Mouse (Mus musculus) layer of hippocampus, postnatal 36 days (tissue): ENCODE data around the gene Prr12. TPM values are rescaled to one million over a fixed set of nuclear protein-coding genes. Genes with fewer than 3 reads are reported as not detected.
A peak's percentile ranks its signal among the peaks of the same experiment; 100 is the strongest.
"Not testable (repeated sequence)": the region's sequence is repeated elsewhere in the genome, so short reads cannot be mapped to it uniquely, and the experiment has no call there.

Source experiments
- DNase-seq, 2 experiments: peaks; one replicate each; pipeline ENCODE4 v3.0.0; 2022
- total RNA-seq, 2 experiments: library from RNA; stranded (reverse); gene quantifications; 2 replicates each; pipeline ENCODE4 v1.2.3; 2021

Gene Prr12
- total RNA-seq, 2 experiments from 2014 or later, result 74.3 to 75.3 TPM

DNA sequence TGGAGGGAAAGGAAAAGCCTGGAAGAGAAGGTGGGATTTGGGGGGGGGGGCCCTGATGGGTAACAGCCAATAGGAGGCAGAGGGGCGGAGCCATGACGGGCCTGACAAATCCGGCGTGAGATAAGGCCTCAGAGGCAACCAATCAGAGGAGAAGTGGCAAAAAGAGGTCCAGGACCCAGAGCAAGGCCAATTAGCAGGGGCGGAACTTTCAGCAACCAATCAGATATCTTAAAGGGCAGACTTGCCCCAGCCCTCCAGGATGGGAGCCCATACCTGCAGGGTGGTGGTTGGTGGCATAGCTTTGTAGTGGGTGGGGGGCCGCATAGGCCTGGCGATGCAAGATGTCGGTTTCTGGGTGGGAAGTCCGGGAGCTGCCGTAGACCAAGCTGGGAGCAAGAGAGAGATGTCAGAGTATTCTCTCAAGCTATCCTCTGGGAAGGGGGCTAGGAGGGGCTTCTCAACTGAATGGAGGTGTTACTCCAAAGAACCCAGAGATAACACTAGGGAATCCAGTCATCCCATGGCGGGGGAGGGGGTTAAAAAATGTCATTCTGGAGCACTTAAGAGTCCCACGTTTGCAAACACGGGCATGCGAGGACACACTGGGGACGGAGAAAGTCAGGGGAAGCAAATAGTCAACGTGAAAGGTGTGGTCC, 1.6 kb downstream of the Prr12 start:
- DNase-seq, result peak; percentile 65 to 70

DNA sequence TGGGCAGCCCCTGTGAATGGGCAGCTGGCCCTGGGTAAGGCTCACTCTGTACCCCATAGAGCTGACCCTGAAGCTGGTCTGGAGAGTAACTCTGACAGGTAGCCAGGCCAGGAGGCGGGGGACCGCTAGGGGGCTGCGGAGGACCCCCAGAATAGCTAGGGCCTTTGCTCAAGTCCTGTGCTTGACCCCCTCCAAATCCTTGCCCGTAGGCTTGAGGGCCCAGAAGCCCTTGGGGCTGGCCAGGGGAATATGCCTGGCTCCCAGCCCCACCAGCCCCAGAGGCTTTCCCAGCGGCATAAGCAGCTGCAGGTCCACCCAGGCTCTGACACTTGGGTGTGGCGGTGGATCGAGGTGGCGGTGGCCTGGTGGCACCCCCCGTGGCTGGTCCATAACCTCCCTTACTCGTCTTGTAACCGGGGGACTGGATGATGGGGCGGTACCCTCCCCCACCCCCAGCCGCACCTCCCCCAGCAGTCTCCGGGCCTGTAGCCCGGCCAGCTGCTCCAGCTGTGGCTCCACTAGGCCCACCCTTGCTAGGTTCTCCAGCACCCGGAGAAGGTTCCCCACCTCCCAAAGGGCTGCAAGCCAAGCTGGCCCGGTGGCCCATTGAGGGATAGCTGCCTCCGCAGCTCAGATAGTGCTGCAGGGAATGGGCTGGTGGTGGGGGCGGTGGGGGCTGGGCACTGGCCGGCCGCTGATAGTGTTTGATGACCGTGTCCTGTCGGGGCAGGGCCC, 3.6 kb downstream of the Prr12 start:
- no peak for DNase-seq

DNA sequence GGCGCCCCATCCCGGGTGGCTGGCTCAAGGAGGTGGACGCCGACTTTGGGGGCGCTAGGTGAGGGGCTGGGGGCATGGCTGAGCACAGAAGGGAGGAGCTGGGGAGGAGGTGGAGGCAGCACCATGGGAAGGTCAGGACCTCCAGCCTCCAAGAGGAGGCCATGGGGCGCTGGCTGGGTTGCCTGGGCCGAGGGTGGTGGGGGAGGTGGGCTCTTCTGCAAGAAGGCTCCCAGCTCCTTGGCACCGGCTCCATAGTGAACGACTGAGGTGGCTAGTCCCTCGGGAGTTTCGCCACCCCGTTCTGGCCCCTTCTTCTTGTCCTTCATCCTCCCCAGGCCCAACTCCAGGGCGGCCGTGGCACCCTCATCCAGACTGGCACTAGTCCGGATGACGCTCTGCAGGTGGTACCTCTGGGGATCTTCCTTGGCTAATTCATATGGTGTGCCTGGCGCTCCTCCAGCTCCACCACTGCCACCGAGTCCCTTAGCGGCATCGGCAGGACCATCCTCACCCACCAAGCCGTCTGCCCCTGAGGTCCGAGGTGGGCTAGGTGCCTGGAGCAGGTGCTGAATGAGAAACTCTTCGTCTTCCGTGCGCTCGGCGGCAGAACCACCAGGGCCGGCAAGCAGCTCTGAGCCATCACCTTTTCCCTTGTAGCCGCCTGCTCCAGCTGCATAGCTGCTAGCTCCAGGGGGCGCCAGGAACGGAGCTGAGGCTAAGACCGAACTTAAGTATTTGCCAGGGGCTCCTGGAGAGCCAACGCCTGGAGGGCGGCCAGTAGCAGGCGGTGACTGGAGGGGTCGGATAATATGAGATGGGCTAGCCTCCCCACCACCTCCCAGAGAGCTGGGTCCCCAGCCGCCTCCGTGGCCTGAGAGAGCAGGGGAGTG, 4.4 kb downstream of the Prr12 start:
- DNase-seq, result no peak

DNA sequence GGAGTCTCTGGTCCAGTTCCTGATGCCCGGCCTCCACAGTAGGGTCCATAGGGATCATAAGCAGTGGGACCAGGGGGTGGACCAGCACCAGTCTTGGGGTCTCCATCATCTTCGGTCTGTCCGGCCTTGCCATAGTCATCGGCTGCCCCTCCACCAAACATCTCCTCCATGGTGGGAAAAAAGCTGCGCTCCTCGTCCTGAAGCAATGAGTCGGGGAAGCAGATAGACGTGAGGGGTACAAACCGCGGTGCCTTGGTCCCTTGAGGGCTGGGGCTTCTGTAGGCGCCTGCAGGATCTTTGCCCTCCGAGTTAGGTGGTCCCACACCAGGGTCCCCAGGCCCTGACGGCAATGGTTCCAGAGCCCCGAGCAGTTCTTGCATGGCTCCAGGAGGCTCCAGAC, 5.2 kb downstream of the Prr12 start:
- DNase-seq, result no peak

DNA sequence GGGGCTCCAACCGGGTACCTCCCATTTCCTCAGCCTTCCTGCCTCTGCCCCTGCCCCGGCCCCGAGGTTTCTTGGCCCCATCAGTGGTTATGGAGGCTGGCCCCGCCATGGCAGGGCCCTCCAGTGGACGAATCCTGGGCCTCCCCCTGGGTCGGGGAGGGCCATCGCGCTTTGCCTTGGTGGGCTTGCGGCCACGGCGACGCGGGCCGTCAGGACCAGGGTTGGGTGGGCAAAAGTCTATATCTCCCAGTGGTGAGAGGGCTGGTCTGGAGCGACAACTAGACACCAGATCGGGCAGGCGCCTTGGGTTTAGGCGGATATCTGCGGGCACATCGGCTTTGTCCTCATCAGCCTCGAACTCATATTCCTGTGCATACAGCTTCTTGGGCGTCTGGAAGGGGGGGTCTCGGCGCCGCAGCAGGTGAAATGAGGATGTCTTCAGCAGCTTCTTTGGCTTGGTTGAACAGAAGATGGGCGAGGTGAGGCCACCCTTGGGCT, 5.8 kb downstream of the Prr12 start:
- DNase-seq, result no peak

DNA sequence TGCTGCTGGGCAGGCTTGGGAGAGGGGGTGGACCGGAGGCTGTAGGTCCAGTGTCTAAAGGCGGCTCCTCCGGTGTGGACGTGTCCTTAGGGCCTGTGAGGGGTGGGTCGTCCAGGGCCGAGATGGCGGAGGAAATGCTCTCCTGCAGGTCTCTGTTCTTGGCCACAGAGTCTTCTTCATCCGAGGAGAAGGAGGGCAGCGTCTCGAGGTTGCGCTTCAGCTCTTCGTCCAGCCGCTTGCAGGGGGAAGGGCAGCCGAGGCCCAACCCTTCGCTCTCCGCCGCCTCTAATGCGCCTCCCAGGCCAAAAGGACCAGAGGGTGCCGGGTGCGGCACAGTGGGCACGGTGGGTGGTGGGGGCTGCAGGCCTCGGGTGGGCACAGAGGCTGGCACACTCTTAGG, 6.9 kb downstream of the Prr12 start:
- no peak for DNase-seq

DNA sequence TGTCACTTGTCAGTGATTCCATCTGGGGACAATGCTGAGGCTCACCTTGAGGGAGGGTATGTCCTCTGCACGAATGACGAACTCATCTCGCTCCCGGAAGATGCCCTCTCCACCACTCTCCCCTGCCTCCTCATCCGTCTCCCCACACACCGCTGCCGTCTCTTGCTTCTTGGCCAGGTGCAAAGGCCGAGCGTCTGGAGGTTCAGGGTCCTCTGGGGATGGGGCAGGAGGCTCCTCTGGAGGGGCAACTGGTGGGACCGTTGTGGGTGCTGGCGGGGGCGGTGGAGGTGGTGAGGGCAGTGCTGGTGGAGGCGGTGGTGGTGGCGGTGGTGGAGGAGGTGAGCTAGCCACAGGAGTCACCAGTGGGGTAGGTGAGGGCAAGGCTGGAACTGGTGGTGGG, 9.4 kb downstream of the Prr12 start:
- DNase-seq, result no peak

DNA sequence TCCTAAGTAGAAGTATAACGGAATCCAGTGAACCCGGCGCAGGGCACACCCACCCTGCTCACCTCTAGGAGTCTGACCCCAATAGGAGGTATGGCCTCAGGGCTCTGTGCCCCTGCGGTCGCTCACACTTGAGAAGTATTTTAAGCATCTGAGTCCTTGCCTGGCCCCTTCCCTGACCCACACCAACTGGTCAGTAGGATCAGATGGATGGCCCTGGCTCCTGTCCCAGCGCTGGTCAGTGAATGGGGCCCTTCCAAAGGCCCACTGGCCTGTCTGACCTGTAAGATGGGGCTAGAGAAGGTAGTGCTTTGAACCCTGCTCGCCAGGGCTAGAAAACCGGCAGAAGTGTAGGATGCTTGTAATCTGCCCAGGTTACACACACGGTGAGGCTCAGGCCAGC, 11.8 kb downstream of the Prr12 start:
- DNase-seq, result no peak

DNA sequence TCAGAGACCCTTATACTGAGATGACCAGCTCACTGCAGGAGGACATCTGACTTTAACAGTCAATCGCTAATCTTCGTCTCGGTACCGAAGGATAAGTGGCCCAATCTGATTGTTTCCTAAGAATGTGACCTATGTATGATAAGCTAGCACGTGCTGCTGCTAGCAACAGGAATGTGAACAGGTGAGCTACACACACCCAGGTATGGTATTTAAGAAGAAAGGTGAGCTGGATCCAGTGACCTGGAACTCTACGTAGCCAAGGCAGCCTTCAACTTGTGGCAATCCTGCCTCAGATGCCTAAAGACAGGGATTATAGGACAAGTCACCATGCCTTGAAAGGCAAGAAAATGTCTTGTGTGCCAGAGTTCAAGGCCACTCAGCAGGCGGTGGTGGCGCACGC, 14.3 kb downstream of the Prr12 start:
- DNase-seq, result no peak

DNA sequence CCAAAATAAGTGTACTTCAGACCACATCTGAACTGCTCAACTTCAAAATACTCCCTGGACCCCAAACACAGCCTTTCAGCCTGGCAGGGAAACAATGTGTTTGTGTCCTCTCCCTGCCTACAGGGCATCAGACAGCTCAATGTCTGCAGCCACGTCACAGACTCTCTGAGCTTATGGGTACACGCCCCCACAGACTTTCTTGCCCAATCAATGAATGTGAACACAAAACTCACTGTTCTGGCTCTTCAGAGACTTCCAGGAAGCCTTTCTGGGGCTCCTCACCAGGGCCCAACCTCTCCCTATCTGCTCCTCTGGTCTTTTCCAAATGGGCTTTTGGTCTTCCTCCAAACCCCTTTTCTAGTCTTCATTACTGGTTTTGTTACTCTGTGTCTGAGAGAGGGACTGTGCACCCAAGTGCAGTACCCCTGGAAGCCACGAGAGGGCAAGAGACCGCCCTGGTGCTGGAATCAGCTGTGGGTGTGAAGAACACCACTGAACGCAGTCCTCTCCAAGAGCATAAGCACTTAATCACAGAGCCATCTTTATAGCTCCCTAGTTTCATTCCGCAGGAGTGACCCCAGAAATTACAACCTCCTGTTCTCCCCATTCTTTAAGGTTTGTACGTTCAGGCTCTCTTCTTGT, 14.8 kb downstream of the Prr12 start:
- DNase-seq, result no peak

DNA sequence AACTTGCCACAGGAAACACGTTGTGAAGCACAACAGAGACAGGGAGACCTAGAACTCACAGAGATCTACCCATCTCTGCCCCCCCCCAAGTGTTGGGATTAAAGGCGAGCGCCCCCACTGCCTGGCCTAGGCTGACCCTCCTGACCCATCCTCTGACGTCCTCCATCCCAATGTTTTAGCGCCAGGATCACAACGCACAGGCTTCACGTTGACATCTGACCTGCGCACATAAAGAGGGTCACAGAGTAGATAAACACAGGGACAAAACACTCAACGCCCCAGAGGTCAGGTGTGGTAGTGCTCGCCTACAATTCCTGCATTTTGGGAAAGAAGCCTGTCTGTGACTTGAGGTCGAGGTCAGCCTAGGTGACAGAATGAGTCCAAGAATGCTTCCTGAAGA, 16.0 kb downstream of the Prr12 start:
- no peak for DNase-seq

DNA sequence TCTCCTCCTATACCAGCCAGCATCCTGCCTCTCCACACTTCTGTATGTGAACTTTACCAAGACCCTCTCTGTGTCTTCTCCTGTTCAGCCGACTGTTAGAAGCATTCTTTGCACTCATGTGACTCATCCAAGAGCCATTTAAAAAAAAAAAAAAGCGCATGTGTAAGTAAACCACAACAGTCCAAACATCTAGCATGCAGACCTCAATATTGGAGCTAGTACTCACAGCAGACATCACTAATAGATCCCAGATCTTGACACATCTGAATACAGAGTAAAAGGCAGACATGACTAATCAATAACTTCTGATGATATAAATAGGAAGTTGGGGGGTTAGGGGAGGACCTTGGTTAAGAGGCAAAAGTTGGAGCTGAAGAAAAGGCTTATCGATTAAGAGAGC, 17.1 kb downstream of the Prr12 start:
- DNase-seq, result no peak

DNA sequence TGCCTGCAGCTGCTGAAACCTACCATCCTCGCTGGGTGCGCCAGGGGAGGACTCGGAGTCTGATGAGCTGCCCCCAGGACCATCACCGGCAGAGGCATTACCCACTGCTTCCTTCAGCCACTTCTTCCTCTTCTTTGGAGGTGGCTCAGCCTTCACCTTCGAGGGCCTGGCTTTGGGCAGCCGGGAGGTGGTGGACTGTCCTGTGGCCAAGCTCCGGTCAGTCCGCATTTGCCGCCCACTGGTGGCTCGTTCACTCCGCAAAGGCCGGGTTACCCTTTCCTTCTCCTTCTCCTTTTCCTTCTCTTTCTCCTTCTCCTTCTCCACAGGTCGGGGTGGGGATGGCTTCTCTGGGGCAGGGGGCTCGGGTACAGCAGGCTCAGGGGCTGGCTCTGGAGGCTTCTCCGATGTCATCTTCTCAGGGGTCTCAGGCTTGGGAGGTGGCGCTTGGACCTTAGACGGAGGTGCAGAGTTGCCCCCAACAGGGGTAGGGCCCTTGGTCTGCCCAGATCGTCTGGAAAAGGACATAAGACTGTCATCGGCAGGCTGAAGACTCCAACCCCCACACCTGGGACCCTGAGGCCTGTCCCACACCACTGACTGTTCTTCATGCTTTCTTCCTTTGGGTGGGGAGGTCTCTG, 18.8 kb downstream of the Prr12 start:
- DNase-seq, result no peak

DNA sequence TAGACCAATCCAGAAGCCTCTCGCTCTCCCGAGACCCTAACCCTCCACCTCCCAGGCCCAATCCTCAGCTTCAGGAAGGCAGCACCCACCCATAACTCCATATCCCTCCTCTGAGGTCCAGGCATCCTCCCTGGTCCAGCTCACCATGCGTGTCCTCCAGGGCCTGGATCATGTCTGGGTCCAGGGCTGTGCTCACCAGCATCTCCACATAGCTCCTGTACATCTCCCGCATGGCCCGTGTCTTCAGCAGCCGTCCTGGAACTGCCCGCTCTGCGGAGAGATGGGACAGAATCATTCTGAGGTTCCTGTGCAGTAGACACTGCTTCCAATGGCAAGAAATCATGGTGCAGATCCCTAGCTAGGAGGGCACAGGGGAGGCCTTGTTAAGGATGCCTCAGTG, 21.8 kb downstream of the Prr12 start:
- DNase-seq, result no peak

DNA sequence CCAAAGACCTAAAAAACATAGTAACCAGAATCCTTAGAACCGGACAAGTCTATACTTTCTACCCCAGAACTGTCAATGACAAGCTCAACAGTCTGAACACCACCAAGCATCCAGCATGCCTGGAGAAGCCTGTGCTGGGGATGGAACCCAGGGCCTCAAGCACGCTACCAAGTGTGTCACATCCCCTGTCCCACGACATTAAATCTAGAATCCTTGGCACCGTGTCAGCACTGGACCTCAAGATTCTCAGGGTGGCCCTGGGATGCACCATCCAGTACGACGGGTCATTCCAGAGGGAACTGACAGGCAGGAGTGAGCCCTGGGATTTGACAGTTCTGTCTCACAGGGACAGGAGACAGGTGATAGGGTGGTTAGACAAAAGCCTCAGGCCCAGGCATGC, 22.7 kb downstream of the Prr12 start:
- DNase-seq, result no peak

DNA sequence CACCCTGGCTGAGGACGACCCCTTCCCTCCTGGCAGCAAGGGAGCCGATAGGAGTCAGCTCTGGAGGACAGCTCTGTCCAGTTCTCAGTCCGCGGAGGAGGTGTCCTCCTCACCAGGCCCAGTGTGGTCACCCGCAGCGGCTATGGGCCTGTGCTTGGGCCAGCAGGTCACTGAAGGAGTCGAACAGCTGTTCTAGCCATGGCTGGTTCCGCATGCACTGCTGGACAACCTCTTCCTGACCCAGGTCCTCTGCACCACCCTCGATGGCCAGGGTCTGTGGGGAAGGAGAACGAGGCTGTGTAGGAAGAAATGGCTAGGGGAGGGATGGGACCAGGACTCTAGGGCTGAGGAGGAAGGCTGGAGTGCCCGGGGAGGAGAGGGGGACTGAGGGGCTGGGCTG, 24.3 kb downstream of the Prr12 start:
- no peak for DNase-seq

DNA sequence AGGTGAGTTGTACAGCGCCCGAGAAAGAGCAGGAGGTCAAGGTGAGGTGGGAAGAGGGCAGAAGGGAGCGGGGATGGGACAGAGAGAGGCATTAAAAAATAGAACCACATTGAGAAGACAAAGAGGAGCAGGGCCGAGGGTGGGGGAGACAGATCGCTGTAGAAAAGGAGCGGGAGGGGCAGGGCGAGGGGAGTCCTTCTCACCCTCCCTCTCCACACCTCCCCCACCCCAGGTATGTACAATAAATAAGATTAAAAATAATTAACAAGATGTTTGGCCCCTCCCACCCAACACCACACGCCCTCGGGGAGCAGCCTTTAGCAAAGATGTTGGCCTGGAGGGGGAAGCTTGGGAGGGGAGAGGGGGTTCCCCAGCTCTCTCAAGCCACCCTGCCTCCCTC, 24.9 kb downstream of the Prr12 start:
- DNase-seq, result no peak

DNA sequence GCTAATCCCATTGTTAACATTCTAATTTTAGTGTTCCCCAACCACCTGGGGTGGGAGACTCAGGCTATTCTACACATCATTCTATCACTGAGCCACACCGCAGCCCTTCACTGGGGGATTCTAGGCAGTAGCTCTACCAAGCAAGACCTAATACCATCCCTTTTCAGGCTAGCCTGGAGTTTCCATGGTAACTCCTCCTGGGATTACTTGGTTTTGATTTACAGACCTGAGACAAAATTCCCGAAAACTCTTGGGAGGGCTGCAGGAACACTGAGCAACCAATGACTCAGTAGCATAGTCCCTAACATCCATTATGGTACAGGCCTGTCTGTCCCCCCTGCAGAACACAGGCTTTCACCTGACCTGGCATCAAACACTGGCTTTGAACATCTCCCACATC, 26.4 kb downstream of the Prr12 start:
- no peak for DNase-seq

DNA sequence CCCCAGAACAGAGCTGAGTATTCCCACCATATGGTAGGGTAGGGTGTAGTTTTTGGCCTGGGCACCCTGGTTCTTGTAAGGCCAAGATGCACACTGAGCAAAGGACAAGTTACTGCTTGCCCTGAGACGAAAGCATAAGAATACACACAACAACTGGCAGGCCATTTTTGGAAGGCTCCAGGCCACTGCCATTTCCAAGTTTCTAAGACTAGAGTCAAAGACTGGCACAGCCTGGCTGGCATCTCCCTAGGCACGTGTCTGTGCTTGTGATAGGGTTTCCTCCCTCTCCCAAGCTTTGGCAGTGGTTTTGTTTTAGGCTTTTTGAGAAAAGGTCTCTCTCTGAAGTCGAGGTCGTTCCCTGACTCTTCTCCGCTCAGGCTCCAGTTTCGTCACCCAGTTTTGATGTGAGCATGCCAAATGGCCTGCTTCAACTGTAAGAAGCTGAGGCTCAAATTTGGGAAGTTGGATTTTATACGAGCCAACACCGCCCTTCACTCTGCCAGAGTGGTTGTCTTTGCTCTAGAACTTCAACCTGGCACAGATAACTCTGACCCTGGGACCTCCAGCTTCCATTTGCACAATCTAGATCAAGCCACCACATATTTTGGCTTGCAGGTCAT, 27.0 kb downstream of the Prr12 start:
- DNase-seq, result no peak

DNA sequence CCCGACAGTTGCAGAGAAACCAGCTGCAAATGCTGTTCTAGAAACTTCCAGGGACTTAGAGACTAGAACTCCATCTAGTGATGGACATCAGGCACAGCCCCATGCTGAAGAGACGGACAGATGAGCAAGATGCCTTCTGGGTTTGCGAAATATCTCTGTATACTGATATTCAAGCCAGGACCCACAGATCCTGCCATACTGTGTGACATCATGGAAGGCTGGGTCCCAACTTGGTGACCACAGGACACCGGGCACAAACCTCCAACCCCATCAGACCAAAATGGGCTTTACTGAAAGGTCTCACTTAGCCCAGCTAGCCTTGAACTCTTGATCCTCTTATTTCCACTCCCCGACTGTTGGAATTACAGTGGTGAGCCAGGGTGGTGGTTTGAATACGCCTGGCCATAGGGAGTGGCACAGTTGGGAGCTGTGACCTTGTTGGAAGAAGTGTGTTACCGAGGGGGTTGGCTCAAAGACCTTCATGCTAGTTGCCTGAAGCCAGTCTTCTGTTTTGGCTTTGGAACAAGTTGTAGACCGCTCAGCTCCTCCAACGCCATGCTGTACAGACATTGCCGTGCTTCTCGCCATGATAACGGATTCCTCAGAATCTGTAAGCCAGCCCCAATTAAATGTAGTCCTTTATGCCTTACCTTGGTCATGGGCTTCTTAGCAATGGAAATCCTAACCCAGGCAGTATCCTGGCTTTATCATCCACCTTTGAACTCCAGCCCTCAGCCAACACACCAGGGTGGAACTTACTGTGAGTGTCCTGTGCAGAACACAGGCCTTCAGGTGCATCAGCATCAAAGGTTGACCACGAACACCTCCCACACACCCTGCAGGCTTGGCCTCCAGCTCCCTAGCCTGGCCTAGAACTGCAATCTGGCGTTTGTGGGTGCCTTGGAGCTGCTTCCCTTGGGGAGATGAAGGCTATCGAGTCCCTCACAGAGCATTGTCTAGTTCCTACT, 28.1 kb downstream of the Prr12 start:
- DNase-seq, result no peak

DNA sequence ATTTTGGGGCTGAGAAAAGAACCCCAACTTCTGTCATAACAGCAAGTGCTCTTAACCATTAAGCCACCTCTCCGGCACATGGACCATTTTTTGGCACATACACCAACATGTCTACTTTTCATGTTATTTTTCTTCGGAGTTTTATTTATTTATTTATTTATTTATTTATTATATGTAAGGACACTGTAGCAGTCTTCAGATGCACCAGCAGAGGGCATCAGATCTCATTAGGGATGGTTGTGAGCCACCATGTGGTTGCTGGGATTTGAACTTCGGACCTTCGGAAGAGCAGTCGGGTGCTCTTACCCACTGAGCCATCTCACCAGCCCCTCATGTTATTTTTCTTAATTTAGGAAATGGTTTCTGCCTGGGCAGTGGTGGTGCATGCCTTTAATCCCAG, 29.0 kb downstream of the Prr12 start:
- not testable (repeated sequence) for DNase-seq
